ENCODE assay signal across 20 mouse cellular contexts in genomic region chr1:158447956-158448355, GRCm38 (mm10).
"Had no signal": no experiment of that assay in that cellular context is flagged by ENCODE, and none has a peak within 500 bp of the region (broad histone marks: within the 10 kb centered on the region; RNA-seq: fewer than 3 reads in every experiment).

No protein-coding gene starts in this region.

- H3K4me3 ChIP-seq: intestine, embryonic 15.5 days; limb, embryonic 12.5 days; limb, embryonic 15.5 days; megakaryocyte, embryonic 14.5 days; midbrain, embryonic 12.5 days; neural tube, embryonic 12.5 days had no signal

- H3K4me2 ChIP-seq: intestine, embryonic 15.5 days; limb, embryonic 12.5 days; limb, embryonic 15.5 days; liver, embryonic 11.5 days; lung, embryonic 14.5 days; midbrain, embryonic 12.5 days; neural tube, embryonic 12.5 days had no signal

- H3K27ac ChIP-seq: intestine, embryonic 15.5 days; limb, embryonic 12.5 days; limb, embryonic 15.5 days; liver, embryonic 14.5 days; midbrain, embryonic 12.5 days; neural tube, embryonic 12.5 days had no signal

- H3K9ac ChIP-seq: intestine, embryonic 15.5 days; limb, embryonic 12.5 days; limb, embryonic 15.5 days; liver, embryonic 14.5 days; liver, postnatal 0 days; lung, embryonic 14.5 days; midbrain, embryonic 12.5 days; neural tube, embryonic 12.5 days had no signal

- H3K36me3 ChIP-seq: intestine, embryonic 15.5 days; limb, embryonic 12.5 days; limb, embryonic 15.5 days; midbrain, embryonic 12.5 days; neural tube, embryonic 12.5 days had no signal

- H3K4me1 ChIP-seq: intestine, embryonic 15.5 days; limb, embryonic 15.5 days; megakaryocyte, embryonic 14.5 days; neural tube, embryonic 12.5 days had no signal

- ATAC-seq: intestine, embryonic 15.5 days; liver, postnatal 0 days; lung, postnatal 0 days had no signal

- DNase-seq: kidney, adult 18-20 months; kidney, adult 9 months; kidney, postnatal 14 days; kidney, postnatal 4 days; left cerebral cortex, postnatal 4 days; liver, postnatal 0 days; lung, embryonic 14.5 days; retina, postnatal 1 day; right cerebral cortex, postnatal 25 days; thymus, adult 18-20 months; thymus, postnatal 36 days had no signal

- H3K27me3 ChIP-seq: intestine, embryonic 15.5 days; limb, embryonic 15.5 days; megakaryocyte, embryonic 14.5 days; midbrain, embryonic 12.5 days; neural tube, embryonic 12.5 days had no signal

- H3K9me3 ChIP-seq: intestine, embryonic 15.5 days; limb, embryonic 12.5 days; limb, embryonic 15.5 days; midbrain, embryonic 12.5 days; neural tube, embryonic 12.5 days had no signal
